Mouse (Mus musculus): ENCODE data around the gene Mpg.

Gene Mpg

DNA sequence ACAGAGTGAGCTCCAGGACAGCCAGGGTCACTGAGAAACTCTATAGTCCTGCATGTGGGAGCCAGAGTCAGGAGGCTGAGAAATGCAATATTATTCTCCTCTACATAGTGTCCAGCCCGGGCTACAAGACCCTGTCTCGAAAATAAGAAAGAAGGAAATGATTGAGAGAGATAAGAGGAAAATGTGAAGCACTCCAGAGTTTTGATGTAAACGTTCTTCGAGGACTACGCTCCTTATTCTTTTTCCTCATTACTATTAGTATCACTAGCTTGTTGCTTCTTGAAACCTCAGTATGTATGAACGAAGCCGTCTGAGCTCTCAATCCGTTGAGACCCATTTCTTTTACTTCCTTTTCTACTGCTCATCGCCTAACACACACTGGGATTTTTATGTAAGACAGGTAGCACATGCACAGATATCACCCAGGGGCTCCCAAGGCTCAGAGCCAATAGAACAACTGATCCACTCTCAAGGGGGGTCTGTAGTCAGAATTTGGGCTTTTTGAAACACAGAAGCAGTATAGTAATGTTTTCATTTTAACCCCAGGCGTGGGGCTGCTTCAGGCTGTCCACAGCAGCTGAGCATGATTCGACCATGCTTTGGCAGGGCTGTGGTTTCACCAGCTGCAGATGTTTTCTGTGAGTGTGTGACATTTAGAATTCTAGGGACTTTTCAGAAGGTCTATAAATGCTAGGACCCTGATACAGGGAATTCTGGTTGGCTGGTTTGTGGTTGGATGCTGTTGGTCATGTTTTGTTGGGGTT is 24.2 kb upstream of the Mpg start:
- DNase-seq = no peak

DNA sequence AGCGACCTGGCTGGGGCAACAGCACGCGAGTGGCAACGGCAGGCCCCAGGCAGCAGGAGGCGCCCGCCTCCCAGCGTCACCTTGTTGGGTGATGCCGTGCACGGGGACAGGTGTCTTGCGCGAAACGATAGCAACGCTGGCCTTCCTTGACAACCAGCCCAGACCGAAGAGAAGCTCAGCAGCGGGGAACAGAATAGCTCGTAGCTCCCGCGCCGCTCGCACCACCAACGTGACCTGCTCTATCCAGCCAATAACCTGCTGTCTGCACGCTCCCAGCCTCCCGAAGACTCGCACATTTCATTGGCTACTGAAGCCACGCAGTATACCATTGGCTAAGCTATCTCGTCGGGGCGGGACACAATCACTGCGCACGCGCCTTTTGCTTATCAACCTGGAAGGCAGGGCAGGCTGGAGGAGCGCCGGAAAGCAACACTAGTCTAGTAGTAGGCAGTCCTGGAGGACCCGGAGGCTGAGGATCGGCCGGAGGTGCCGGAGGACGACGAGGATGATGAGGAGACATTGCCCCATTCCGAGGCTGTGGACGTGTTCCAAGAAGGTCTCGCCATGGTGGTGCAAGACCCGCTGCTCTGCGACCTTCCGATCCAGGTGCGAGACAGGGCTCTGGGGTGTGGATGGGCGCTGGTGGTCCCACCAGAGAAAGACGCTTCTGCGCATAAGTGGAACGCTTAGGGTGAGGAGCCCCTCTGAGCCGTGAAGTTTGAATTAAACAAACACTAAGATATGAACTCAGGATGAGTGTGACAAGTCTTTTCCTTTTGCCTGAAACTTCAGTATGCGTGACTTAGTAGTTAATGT is 21.0 kb upstream of the Mpg start, which contains the start of gene Snrnp25:
TSS of gene Snrnp25 (plus strand) at position 358 of the 816 bp plus-strand sequence.
- DNase-seq = peak; percentile 97

DNA sequence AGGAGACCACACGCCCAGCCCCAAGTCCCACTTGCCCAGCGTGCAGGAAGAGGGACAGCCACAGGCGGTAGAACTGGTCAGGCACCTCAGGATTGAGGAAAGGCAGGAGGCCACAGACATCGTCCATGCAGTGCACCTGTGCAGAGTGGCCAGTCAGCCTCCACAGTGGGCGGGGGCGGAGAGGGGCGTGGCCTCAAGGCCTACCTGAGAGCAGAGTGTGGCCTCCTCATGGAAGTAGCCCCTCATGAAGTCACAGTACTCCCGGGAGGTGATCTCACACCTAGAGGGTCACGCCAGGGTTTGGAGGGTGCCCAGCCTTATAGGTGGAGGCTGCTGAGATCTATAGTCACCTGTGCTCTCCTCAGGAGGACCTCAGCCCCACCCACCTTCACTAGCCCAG is 15.7 kb upstream of the Mpg start:
- no peak for DNase-seq

DNA sequence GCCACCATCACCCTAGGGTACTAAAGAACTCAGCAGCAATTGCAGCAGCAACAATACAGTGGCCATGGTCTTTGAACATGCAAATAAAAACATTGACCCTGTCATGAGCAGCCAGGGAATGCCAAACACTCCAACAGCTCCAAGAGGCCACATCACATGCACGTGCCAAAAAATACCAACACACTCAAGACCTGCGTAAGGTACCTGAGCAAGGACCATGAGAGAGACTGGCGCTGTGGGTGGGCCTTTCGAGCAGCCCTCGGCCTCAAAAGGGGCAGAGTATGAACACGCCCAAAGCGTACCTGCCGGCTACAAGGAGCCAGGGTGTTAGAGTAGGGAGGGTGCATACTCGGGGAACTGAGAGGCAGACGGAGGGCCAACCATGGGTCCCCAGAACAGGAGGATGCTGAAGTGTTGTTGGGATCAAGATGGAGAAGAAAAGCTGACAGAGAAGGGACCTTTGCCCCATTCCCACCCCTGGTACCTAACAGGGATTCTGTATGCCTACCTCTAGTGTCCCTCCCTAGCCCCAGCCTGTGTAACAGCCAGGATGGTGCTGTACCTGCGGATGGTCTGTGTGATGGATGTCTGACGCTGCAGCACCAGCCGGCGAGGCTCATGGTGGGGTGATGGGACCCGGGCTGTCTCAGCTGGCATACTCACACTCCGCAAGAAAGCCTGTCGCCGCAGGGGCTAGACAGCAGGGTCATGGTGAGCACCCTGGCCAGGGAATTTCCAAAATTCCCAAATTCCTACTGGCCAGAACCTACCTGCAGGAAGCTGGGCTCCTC is 10.7 kb upstream of the Mpg start:
- no peak for DNase-seq

DNA sequence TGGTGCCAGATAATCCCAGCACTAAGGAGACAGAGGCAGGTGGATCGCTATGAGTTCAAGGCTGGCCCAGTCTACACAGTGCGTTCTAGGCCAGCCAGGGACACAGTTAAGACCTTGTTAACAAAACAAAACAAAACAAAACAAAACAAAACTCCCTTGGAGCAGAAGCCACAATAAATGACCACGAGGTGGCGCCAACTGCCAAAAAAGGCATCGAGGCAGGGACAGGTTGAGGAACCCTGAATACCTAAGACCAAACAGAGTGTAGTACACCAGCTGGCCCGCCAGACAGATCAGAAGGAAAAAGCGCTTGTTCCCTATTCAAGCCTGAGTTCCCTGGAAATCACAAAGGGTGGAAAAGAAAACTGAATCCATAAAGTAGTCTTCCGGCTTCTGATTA is 9.5 kb upstream of the Mpg start:
- no peak for DNase-seq

DNA sequence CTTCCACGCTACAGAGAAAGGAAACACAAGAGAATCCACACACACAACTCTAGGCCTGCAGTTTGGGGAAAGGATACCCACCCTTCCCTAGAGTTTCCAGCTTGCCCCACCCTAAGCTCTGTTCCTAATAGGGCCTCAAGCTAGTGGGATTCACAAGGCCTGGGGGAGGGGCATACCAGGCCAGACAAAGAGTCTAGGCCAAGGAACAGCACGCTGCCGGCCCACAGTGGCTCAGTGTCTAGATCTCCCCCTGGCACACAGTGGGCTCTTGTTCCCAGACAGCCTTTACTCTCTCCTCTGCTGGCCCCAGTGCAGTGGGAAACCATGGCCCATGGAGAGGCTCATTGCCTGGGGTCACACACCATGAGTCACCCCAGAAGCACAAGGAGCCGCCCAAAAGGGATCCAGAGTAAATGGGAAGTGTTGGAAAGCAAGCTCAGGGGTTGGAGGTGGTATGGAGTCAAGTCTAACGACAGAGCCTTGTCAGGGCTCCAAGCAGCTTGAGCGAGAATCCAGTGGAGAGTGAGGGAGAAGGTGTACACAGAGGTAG is 7.7 kb upstream of the Mpg start:
- no peak for DNase-seq

DNA sequence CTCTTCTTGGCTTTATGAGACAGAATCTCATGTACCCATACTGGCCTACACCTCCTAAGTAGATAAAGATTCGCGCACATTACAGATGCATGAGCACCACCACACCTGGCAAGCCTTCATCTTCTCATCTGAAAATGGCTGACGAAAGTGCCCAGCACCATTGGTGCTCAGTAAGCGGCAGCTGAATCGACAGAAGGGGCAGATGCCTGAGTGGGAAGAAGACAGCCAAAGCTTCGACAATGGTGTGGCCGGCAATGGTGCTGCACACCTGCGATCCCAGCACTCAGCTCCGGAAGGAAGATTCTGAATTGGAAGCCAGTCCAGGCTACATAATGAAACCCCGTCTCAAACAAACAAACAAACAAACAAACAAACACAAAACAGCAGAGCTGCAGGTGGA is 7.0 kb upstream of the Mpg start:
- no peak for DNase-seq

DNA sequence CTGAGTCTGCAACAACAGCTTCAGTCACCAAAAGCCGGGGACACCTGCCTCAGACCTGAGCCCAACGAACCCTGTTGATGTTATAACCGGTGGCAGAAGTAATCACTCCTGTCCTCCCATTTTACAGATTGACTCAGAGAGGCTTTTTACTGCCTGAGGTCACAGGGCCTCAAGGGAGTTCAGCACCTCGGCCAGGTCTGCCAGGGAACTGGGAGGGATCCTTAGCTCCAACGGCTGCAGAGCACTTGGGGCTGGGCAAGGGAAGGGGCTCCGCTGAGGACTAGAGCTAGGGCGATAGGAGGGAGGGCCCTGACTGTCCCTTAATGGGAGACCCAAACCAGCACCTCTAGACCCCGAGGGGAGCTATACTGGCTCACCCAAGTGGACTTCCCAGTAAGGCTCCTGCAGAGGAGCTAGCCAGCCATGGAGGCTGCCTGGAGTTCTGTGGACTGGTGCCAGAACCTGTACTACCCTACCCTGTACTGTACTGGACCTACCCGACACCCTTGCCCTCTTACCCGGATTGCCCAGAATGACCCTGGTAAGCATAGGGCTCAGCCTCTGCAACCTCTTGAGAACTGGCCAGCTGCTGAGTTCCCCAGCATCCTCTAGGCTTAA is 5.6 kb upstream of the Mpg start:
- no peak for DNase-seq

DNA sequence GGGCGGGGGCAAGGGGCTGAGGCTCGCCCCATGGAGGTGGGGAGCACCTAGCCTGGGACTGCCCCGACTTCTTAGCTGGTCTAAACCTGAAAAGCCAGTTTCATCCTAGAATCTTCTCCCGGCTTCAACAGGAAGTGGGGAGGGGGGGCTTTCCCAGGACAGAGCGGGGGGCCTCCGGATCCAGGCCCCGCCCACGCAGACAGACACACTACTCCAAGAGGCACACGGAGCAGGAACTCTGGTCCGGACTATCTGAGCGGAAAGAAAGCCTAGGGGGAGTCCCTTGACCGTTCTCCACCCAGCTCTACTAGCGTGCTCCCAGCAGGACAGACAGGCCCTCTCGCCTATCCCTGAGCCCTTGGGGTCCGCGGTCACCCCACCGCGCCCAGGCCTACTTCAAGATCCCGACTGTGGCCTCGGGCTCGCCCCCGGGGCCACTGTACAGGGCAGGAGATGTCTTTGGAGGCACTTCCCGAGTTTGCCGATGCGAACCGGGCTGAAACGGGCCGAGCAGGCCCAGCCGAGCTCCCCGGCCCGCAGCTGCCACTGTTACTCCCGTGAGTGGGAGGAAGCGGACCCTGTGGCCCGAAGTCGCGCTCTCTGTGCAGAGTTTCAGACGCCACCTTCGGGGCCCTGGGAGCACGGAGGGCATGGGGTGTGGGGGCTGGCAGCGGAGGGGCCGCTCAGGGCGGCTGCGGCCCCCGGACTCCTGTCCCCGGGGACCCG is 4.9 kb upstream of the Mpg start:
- DNase-seq = no peak

DNA sequence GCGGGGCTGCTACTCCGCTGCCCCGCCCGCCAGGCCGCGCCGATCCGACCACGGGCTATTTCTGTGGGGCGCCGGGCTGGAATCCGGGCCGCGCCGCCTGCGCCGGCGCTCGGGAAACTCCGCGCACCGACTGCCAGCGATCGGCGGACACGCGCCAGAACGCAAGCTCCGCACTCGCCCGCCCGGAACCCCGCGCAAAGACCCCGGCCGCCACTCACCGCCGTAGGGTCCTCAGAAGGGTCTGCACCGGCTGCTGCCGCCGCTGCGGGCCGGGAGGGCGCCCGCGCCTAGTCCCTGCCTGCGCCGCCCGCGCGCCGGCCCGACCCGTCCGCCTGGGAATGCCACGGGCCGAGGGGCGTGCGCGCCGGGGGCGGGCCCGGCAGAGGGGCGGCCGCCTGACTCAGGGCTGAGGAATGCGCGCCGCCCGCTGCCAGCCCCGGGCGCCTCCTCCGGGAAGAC is 4.3 kb upstream of the Mpg start, which contains the start of gene Rhbdf1:
TSS of gene Rhbdf1 (minus strand) at position 350 of the 459 bp plus-strand sequence.
- DNase-seq = no peak

DNA sequence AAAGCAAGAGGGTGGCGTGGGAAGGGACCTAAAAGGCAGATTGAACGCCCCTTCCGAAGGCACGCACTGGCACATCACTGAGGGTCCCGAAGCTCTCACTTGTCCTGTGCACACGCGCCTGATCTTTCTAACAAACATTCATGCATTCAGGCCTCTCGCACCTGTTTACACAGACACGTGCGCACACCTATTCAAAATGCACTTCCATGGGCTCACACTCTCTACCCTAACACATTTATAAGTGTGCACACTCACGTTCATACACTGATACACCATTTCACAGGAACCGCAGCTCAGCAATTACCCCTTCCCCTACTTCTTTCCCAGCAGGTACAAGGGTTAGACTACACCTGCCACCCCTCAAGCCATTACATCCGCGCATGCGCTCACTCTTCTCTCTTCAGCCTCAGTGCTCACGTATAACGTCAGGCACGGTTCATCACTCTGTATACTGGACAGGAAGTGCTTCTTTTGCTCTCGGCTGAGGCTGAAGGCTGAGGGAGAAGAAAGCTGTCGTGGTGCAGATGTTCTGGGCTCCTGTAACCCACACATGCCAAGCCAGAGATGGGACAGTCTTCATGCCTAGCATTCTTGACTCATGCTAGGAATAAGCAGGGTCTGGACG is 3.6 kb upstream of the Mpg start:
- no peak for DNase-seq

DNA sequence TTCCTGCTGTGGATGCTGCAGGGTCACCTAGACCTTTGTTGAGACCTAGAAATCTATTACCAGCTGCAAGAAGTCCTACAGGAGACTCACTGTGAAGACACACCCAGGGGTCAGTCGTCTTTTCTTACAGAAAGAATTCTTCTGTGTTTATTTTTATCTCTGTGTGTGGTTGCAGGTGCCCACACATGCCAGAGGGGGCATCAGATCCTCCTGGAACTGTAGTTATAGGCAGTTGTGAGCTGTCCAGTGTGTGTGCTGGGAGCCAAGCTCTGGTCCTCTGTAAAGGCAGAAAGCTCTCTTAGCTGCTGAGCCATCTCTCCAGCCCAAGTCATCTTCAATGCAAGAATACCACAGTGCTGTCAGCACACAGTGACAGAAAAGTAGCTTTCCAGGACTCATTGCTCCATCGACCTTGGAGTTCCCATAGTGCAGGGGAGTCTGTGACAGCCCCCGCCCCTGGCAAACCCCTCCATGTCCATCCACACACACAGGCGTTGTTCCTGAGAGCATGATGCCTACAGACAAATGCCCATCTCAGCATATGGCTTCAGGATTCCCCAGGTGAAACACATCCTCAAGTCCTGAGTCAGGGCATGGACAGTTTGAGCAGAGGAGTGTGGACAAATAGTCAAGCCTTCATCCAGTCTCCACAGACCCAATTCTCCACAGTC is 2.9 kb upstream of the Mpg start:
- no peak for DNase-seq

DNA sequence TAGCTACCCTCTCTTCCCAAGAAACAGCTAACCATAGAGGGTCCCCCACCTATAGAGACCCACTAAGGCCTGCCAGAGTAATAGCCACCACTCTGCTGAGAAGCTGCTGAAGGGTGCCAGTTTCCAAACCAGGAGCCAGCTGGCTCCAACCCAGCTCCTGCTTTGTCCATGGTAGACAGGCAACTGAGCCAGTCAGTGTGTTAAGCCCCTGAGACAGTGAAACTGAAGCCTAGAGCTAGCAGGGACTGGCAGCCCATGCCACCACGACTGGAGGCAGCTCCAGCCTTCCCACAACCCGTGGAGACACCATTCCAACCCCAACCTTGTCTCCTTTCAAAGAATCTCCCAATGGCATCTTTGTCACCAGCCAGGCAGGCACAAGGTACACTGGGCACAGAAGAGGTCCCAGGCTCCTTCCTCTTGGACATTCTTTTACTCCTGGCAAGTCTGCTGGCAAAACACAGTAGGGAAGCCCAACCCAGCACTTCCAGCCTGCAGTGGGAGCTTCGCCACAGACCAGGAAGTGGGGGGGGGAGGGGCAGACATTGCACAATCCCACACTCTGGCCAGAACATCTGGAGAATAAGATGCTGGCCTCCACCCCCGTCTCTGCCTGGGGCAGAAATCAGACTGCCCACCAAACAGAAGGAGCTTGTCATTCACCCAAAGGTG is 1.7 kb upstream of the Mpg start:
- DNase-seq = no peak

DNA sequence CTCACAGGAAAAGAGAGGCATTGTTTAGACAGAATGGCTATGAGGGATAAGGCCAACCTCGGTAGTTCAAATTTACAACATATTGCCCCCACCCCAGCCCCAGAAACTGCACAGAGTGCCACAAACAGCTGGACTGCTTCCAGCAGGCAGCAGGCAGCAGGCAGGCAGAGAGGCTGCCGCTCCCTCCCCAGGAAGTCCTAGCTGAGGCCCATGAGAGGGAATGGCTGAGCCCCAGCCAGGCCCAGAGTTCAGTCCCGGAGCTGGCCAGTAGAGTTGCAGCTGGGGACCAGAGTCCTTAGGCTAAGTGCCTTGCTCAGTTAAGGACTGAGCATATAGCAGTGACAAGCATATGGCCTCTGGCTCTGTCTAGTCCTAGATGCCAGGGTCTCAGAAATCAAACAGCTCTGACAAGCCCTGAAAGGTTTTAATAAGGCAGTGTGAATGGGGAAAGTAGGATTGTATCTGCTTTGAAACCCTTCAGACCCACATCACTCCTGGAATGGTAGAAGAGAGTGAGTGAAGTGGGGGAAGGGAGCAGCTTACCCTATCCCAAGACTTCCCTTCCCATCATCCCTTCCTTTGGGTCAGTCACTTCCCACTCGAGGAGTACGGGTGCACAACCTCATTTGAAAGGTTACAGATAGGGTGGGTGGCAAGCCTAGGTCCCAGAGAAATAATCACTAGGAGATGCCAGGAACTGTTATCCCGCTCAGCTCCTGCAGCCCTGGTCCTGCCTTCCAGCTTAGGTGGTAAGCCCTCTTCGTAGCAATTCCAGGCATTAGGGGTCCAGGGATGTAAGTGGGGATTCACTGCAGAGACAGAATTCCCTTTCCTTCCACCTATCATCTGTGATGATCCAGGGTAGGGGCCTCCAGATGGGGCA is 842 bp upstream of the Mpg start:
- DNase-seq = no peak

DNA sequence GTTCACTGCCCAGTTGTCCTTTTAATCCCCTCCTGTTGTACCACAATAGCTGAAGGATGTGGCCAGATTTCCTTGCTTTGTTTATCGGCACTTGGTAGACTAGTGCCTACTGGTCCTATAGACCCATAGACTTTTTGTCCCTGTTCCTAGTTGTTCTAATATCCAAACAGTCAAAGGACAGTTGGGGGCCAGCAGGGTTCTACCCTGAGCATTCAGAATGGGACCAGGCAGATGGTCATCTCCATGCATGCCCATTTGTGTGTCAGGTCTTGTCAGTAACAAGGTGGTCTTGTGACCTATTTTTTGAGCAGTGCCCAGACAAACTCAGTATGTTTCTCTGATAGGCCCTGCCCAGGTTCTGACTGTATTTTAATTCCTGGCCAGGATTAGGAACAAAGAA is 736 bp downstream of the Mpg start:
- DNase-seq = no peak

DNA sequence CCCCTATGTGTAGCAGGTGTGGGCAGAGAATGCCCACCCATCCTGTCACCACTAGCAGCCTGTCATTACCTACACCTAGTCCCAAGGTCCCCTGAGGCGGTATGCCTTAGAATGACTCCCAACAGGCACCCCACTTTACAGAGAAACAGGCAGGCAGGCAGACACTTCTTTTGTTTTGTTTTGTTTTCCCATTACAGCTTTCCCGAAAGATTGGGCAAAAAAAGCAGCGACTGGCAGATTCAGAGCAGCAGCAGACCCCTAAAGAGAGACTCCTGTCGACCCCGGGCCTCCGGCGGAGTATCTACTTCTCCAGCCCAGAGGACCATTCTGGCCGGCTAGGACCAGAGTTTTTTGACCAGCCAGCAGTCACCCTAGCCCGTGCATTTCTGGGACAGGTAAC is 1.2 kb downstream of the Mpg start:
- DNase-seq = no peak

DNA sequence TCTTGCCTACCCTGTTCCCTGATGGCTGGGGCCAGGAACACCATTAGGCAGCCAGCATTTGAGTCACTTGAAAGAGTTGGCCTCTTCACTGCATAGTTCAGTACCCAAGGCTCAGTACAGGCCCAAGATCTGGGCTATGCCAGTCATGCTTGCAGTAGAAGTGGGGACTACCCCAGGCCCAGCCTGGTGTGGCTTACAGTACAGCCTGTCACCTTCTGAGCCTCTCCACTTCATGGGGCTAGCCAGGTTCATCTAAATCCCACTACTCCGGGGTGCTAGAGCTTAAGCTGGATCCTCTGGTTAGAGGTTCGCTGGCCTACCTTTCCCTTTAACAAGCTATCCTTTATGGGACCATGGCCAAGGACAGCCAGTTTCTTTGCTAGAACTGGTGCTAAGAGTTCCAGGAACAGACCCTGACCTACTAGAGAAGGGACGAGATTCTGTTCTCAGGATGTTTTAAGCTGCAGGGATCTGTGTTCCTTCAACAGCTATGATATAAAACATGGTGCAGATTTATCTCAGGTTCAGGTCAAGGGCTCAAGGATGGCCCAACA is 2.1 kb downstream of the Mpg start:
- no peak for DNase-seq

DNA sequence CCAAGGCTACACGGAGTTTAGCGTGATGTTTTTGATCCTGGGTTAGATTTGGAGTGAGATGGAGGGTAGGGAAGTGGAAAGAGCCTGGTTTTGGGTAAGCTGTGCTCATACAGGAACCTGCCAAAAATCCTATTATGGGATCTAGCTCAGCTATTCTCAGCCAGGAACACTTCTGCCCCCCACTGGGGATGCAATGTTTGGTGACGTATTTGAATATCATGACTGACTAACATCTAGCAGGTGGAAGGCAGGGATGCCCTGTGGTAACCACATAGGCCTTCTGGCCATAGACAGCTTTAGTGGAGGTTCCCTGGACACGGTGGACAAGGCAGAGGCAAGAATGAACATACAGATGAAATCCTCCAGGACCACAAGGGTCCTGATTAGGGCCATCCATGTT is 3.9 kb downstream of the Mpg start:
- DNase-seq = no peak

DNA sequence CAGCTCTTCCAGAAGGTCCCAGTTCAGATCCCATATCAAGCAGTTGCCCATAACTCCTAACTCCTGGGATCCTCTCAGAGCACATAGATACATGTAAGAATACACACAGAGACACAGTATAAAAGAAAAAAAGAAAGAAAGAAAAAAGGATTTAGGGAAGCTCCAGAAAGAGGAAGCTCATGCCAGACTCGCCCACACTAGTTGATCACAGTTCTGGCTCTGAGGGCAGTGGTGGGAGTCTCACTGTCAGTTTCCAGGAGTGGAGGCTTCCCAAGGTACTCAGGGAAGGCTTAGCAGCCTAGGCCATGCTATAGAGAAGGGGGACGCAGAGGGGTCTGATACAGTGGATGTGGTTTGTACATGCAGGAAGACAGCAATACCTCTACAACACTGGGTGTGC is 4.8 kb downstream of the Mpg start:
- DNase-seq = no peak

Data from right cerebral cortex, adult 18-20 months (tissue).